ENCODE assay signal across 8 mouse cellular contexts in genomic region chr17:6655567-6656281, GRCm38 (mm10). TPM values are rescaled to one million over a fixed set of nuclear protein-coding genes. Genes with fewer than 3 reads are reported as not detected.
DNase-seq lines count a peak whose midpoint lies in the region; ATAC-seq and TF ChIP-seq lines count a peak whose summit lies in the region.
"Not testable (repeated sequence)": the region's sequence is repeated elsewhere in the genome, so short reads cannot be mapped to it uniquely, and the experiment has no call there.

Dynlt1f (minus strand) TSS chr17:6655900.

- not testable (repeated sequence) for TF ChIP-seq CTCF in lung, embryonic 14.5 days (IDR thresholded peaks at IDR 0.05; ENCODE audit: low read depth)

- H3K27ac ChIP-seq in hindbrain, embryonic 11.5 days (ENCODE audit: low read depth, low read length): peak within 1 kb of the TSS; percentile 70
- H3K27ac ChIP-seq in lung, embryonic 14.5 days (ENCODE audit: low read depth): peak within 1 kb of the TSS; percentile 81
- peak within 1 kb of the TSS; percentile 88 for H3K27ac ChIP-seq in neural tube, embryonic 14.5 days (ENCODE audit: low read depth, low read length)

- H3K4me3 ChIP-seq in hindbrain, embryonic 11.5 days (ENCODE audit: low read depth, low read length): peak within 1 kb of the TSS; percentile 41
- peak within 1 kb of the TSS; percentile 47 for H3K4me3 ChIP-seq in lung, embryonic 14.5 days (ENCODE audit: low read depth, low read length)
- H3K4me3 ChIP-seq in neural tube, embryonic 14.5 days (ENCODE audit: low read depth, low read length): peak within 1 kb of the TSS; percentile 37

- H3K9me3 ChIP-seq in hindbrain, embryonic 11.5 days (ENCODE audit: control insufficient read depth, low read length); lung, embryonic 14.5 days (ENCODE audit: low read depth, low read length); neural tube, embryonic 14.5 days (ENCODE audit: control insufficient read depth, low read length): not testable (repeated sequence)

- peak; percentile 34 for DNase-seq in MEL-GATA-1-ER (ENCODE audit: extremely low read depth, low read depth)
- peak; percentile 86 for DNase-seq in cerebellum, adult 9-11 months
- peak; percentile 57 to 72 for DNase-seq in frontal cortex, postnatal 14 days (ENCODE audit: low spot score in 2 of 2)
- peak; percentile 31 for DNase-seq in hindbrain, embryonic 11.5 days (ENCODE audit: low spot score)
- peak; percentile 52 for DNase-seq in layer of hippocampus, adult 9-10 months (ENCODE audit: low spot score)
- DNase-seq in lung, embryonic 14.5 days: peak; percentile 46
- DNase-seq in thymus, adult 18-20 months: peak; percentile 71 to 85

- peak within 1 kb of the TSS; percentile 31 for H3K4me2 ChIP-seq in hindbrain, embryonic 11.5 days (replicated peaks; ENCODE audit: low read depth, low read length)
- H3K4me2 ChIP-seq in lung, embryonic 14.5 days: peak within 1 kb of the TSS; percentile 56
- peak within 1 kb of the TSS; percentile 34 for H3K4me2 ChIP-seq in neural tube, embryonic 14.5 days (ENCODE audit: low read depth, low read length)

- not testable (repeated sequence) for H3K27me3 ChIP-seq in hindbrain, embryonic 11.5 days (ENCODE audit: control insufficient read depth, insufficient read depth, low read length); lung, embryonic 14.5 days (ENCODE audit: insufficient read depth, low read length); neural tube, embryonic 14.5 days (ENCODE audit: control insufficient read depth, insufficient read depth, low read length)

- WGBS in hindbrain, embryonic 11.5 days: 6% methylated on average over 15 of the region's 33 CpGs
- under 1% methylated on average over 21 of the region's 33 CpGs for WGBS in lung, embryonic 14.5 days
- WGBS in neural tube, embryonic 14.5 days: 5% methylated on average over 18 of the region's 33 CpGs

- peak within 1 kb of the TSS; percentile 59 for H3K9ac ChIP-seq in hindbrain, embryonic 11.5 days (ENCODE audit: low read depth, low read length)
- peak within 1 kb of the TSS; percentile 60 for H3K9ac ChIP-seq in lung, embryonic 14.5 days
- H3K9ac ChIP-seq in neural tube, embryonic 14.5 days (replicated peaks; ENCODE audit: low read depth, low read length): peak within 1 kb of the TSS; percentile 52

- not testable (repeated sequence) for H3K36me3 ChIP-seq in hindbrain, embryonic 11.5 days (ENCODE audit: control insufficient read depth, insufficient read depth, low read length); lung, embryonic 14.5 days (ENCODE audit: insufficient read depth); neural tube, embryonic 14.5 days (ENCODE audit: control insufficient read depth, insufficient read depth, low read length)

- peak; percentile 95 for ATAC-seq in hindbrain, embryonic 11.5 days (ENCODE audit: low FRiP score)
- peak; percentile 96 for ATAC-seq in lung, embryonic 14.5 days (ENCODE audit: insufficient read depth)
- peak; percentile 93 for ATAC-seq in neural tube, embryonic 14.5 days (ENCODE audit: low read depth)

- H3K4me1 ChIP-seq in hindbrain, embryonic 11.5 days (replicated peaks; ENCODE audit: control insufficient read depth, insufficient read depth, low read length); lung, embryonic 14.5 days (ENCODE audit: insufficient read depth); neural tube, embryonic 14.5 days (ENCODE audit: control insufficient read depth, insufficient read depth, low read length): not testable (repeated sequence)

RNA-seq across cellular contexts. Expression of gene Dynlt1f, which starts in this region (rescaled TPM):
- 323 and 333 TPM in 2 replicates for polyA plus RNA-seq in hindbrain, embryonic 11.5 days (2014; fragmentation: Nextera tagmentation; extraction: Ambion mirVana)
- polyA plus RNA-seq in lung, embryonic 14.5 days (2014; fragmentation: Nextera tagmentation; extraction: Ambion mirVana): 317 and 324 TPM in 2 replicates
- 361 and 367 TPM in 2 replicates for polyA plus RNA-seq in neural tube, embryonic 14.5 days (2014; fragmentation: Nextera tagmentation; extraction: Ambion mirVana)

Comparison
In these comparisons a context has a peak if more than half of its experiments do, and no peak if none do; other contexts are left out.
1. Peak in every context shown above with its lines: DNase-seq, ATAC-seq, H3K4me3 ChIP-seq and H3K27ac ChIP-seq.
2. DNase-seq: peak in every context shown above with its lines; median percentile 86 in cerebellum, adult 9-11 months; 78 in thymus, adult 18-20 months; 64 in frontal cortex, postnatal 14 days; 52 in layer of hippocampus, adult 9-10 months; 46 in lung, embryonic 14.5 days; 34 in MEL-GATA-1-ER; 31 in hindbrain, embryonic 11.5 days.